Mouse (Mus musculus): Measurements from ENCODE around the gene Csf3. TPM values are rescaled to one million over a fixed set of nuclear protein-coding genes. Genes with fewer than 3 reads are reported as not detected.
"Not testable (repeated sequence)": the region's sequence is repeated elsewhere in the genome, so short reads cannot be mapped to it uniquely, and the experiment has no call there.

The Csf3 gene
- total and polyA plus RNA-seq, 2 experiments from 2014 or later: not detected

- Histone ChIP-seq H3K27me3 (ENCODE audit: insufficient read depth, low read length) (no peaks in the 10 kb centered on the region), H3K36me3 (ENCODE audit: insufficient read depth, low read length) (peaks cover 19% of the 10 kb centered on the region; the same call in 1 of the 2 replicates), H3K4me3 (ENCODE audit: low read depth, low read length) (peak within 1 kb of the TSS; percentile 73), H3K9ac (replicated peaks; ENCODE audit: low read length, poor library complexity, severe bottlenecking) (peak within 1 kb of the TSS; percentile 72), H3K27ac (ENCODE audit: low read depth, low read length) (peak within 1 kb of the TSS; percentile 83), H3K4me1 (ENCODE audit: insufficient read depth, low read length) (0 out of 2 replicates have a peak, but pooled peaks cover 3% of the 10 kb centered on the region), H3K9me3 (ENCODE audit: low read length) (no peaks in the 10 kb centered on the region), H3K4me2 (ENCODE audit: low read depth, low read length, poor library complexity, severe bottlenecking) (peak within 1 kb of the TSS; percentile 80)
- TF ChIP-seq CTCF (IDR thresholded peaks at IDR 0.05): peak; percentile 5; the same call in 1 of the 2 replicates
- ATAC-seq (ENCODE audit: low FRiP score) (peak; percentile 92), DNase-seq (ENCODE audit: low spot score) (peak; percentile 98)
- 0% methylated on average over 16 of the region's 16 CpGs for WGBS
These were observed 28.1 kb downstream of the Csf3 start, which contains the start of gene Med24 for GRCm38 (mm10) chr11:98729119-98729588. Gene Med24, minus strand, starts transcription at chr11:98729435.

- ATAC-seq (ENCODE audit: low FRiP score): no peak
- 50% methylated on average over 4 of the region's 4 CpGs for WGBS
- no peak overlapping the region for H3K27ac ChIP-seq (ENCODE audit: low read depth, low read length)
These were observed 29.7 kb downstream of the Csf3 start for GRCm38 (mm10) chr11:98730727-98731126.

GRCm38 (mm10) chr11:98731134-98731533, 30.1 kb downstream of the Csf3 start:
- Histone ChIP-seq H3K4me3 (ENCODE audit: low read depth, low read length) (no peak overlapping the region), H3K27me3 (ENCODE audit: insufficient read depth, low read length) (no peaks in the 10 kb centered on the region), H3K27ac (ENCODE audit: low read depth, low read length) (no peak overlapping the region), H3K36me3 (ENCODE audit: insufficient read depth, low read length) (0 out of 2 replicates have a peak, but pooled peaks cover under 1% of the 10 kb centered on the region), H3K4me1 (ENCODE audit: insufficient read depth, low read length) (0 out of 2 replicates have a peak, but pooled peaks cover 3% of the 10 kb centered on the region), H3K9ac (replicated peaks; ENCODE audit: low read length, poor library complexity, severe bottlenecking) (no peak overlapping the region), H3K9me3 (ENCODE audit: low read length) (no peaks in the 10 kb centered on the region), H3K4me2 (ENCODE audit: low read depth, low read length, poor library complexity, severe bottlenecking) (no peak overlapping the region)
- DNase-seq (ENCODE audit: low spot score) (peak; percentile 83), ATAC-seq (ENCODE audit: low FRiP score) (no peak)
- no peak for TF ChIP-seq CTCF (IDR thresholded peaks at IDR 0.05)
- WGBS: 35% methylated on average over 5 of the region's 5 CpGs

More at GRCm38 (mm10) chr11:98730727-98731126, 29.7 kb downstream of the Csf3 start:
- Histone ChIP-seq H3K4me1 (ENCODE audit: insufficient read depth, low read length) (0 out of 2 replicates have a peak, but pooled peaks cover 3% of the 10 kb centered on the region), H3K27me3 (ENCODE audit: insufficient read depth, low read length) (no peaks in the 10 kb centered on the region), H3K4me2 (ENCODE audit: low read depth, low read length, poor library complexity, severe bottlenecking) (no peak overlapping the region), H3K9me3 (ENCODE audit: low read length) (no peaks in the 10 kb centered on the region), H3K4me3 (ENCODE audit: low read depth, low read length) (no peak overlapping the region), H3K36me3 (ENCODE audit: insufficient read depth, low read length) (peaks cover 3% of the 10 kb centered on the region; the same call in 1 of the 2 replicates), H3K9ac (replicated peaks; ENCODE audit: low read length, poor library complexity, severe bottlenecking) (no peak overlapping the region)
- DNase-seq (ENCODE audit: low spot score): no peak
- TF ChIP-seq CTCF (IDR thresholded peaks at IDR 0.05): no peak

GRCm38 (mm10) chr11:98734020-98734419, 33.0 kb downstream of the Csf3 start:
- Histone ChIP-seq H3K27ac (ENCODE audit: low read depth, low read length) (no peak overlapping the region), H3K9ac (replicated peaks; ENCODE audit: low read length, poor library complexity, severe bottlenecking) (no peak overlapping the region), H3K9me3 (ENCODE audit: low read length) (no peaks in the 10 kb centered on the region), H3K4me1 (ENCODE audit: insufficient read depth, low read length) (peaks cover 3% of the 10 kb centered on the region), H3K36me3 (ENCODE audit: insufficient read depth, low read length) (no peaks in the 10 kb centered on the region), H3K4me2 (ENCODE audit: low read depth, low read length, poor library complexity, severe bottlenecking) (no peak overlapping the region), H3K4me3 (ENCODE audit: low read depth, low read length) (no peak overlapping the region), H3K27me3 (ENCODE audit: insufficient read depth, low read length) (no peaks in the 10 kb centered on the region)
- DNase-seq (ENCODE audit: low spot score) (no peak), ATAC-seq (ENCODE audit: low FRiP score) (no peak)
- 76% methylated on average over 3 of the region's 3 CpGs for WGBS
- peak; percentile 35 for TF ChIP-seq CTCF (IDR thresholded peaks at IDR 0.05)

- no peaks in the 10 kb centered on the region for H3K9me3 ChIP-seq (ENCODE audit: low read length)
- DNase-seq (ENCODE audit: low spot score) (no peak), ATAC-seq (ENCODE audit: low FRiP score) (no peak)
- no peak overlapping the region for H3K4me2 ChIP-seq (ENCODE audit: low read depth, low read length, poor library complexity, severe bottlenecking)
- H3K9ac ChIP-seq (replicated peaks; ENCODE audit: low read length, poor library complexity, severe bottlenecking): no peak overlapping the region
- peaks cover 9% of the 10 kb centered on the region for H3K4me1 ChIP-seq (ENCODE audit: insufficient read depth, low read length)
- no peaks in the 10 kb centered on the region for H3K27me3 ChIP-seq (ENCODE audit: insufficient read depth, low read length)
- no peak overlapping the region for H3K27ac ChIP-seq (ENCODE audit: low read depth, low read length)
- no peak for TF ChIP-seq CTCF (IDR thresholded peaks at IDR 0.05)
- no peak overlapping the region for H3K4me3 ChIP-seq (ENCODE audit: low read depth, low read length)
- 91% methylated on average over 4 of the region's 4 CpGs for WGBS
- H3K36me3 ChIP-seq (ENCODE audit: insufficient read depth, low read length): no peaks in the 10 kb centered on the region
These were observed 34.0 kb downstream of the Csf3 start for GRCm38 (mm10) chr11:98735111-98735510.

DNA sequence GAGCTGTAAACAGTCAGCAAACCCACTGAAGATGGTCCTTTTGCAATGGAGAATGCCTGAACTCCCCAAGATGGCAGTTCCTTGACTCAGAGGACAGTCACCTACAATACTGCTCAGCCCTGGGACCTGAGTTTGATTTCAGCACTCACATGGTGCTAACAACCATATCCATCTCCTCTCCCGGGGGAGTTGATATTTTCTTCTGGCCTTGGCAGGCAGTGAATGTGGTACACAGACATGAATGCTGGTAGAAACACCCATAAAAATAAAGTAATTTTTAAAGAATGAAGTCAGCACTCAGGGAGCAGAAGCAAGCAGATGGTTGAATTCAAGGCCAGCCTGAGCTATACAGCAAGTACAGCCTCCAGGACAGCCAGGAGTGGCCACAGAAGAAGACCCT, 35.1 kb downstream of the Csf3 start:
- no peak for ATAC-seq (ENCODE audit: low FRiP score)
- H3K9me3 ChIP-seq (ENCODE audit: low read length): no peaks in the 10 kb centered on the region
- H3K4me3 ChIP-seq (ENCODE audit: low read depth, low read length): no peak overlapping the region
- no peak for DNase-seq (ENCODE audit: low spot score)
- WGBS: 85% methylated on average over 1 of the region's 1 CpGs
- H3K4me2 ChIP-seq (ENCODE audit: low read depth, low read length, poor library complexity, severe bottlenecking): no peak overlapping the region
- no peak for TF ChIP-seq CTCF (IDR thresholded peaks at IDR 0.05)
- H3K27me3 ChIP-seq (ENCODE audit: insufficient read depth, low read length): no peaks in the 10 kb centered on the region
- peaks cover 9% of the 10 kb centered on the region for H3K4me1 ChIP-seq (ENCODE audit: insufficient read depth, low read length)
- H3K36me3 ChIP-seq (ENCODE audit: insufficient read depth, low read length): no peaks in the 10 kb centered on the region
- H3K9ac ChIP-seq (replicated peaks; ENCODE audit: low read length, poor library complexity, severe bottlenecking): no peak overlapping the region
- no peak overlapping the region for H3K27ac ChIP-seq (ENCODE audit: low read depth, low read length)

DNA sequence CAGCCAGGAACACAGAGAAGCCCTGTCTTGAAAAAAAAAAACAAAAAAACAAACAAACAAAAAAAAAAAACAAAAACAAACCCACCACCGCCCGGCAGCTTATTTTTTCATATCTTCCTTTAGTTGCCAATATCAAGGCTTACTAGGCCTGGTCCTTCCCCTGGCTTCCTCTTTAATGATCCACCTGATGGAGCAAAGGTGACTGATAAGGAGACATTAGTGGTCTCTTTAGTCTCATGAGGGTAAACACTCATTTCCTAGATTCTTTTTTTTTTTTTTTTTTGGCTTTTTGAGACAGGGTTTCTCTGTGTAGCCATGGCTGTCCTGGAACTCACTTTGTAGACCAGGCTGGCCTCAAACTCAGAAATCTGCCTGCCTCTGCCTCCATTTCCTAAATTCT, 36.2 kb downstream of the Csf3 start:
- not testable (repeated sequence) for ATAC-seq (ENCODE audit: low FRiP score); H3K36me3 ChIP-seq (ENCODE audit: insufficient read depth, low read length); H3K4me1 ChIP-seq (ENCODE audit: insufficient read depth, low read length); H3K9ac ChIP-seq (replicated peaks; ENCODE audit: low read length, poor library complexity, severe bottlenecking); H3K27me3 ChIP-seq (ENCODE audit: insufficient read depth, low read length); H3K27ac ChIP-seq (ENCODE audit: low read depth, low read length); H3K9me3 ChIP-seq (ENCODE audit: low read length); DNase-seq (ENCODE audit: low spot score); H3K4me3 ChIP-seq (ENCODE audit: low read depth, low read length); H3K4me2 ChIP-seq (ENCODE audit: low read depth, low read length, poor library complexity, severe bottlenecking)
- WGBS: 97% methylated on average over 2 of the region's 2 CpGs
